ENCODE assay signal across 12 mouse cellular contexts in the genomic region with DNA sequence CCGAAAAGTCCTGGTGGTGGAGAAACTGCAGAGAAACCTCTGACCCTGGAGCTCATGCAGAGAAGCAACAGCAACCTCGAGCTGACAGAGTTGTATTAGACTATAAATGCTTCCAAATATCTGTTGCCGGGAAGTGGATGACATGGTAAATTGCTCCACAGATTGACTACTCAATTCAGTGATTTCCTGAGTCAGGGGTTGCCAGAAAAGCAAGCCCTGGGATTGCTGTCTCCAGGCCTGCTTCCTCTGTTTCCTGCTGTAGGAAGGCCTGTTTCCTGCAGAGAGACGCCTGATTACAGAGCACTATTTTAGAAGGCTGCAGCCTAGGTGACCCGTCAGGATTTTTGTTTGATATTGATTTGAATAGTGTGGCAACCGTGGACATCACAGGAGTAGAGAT. TPM values are rescaled to one million over a fixed set of nuclear protein-coding genes. Genes with fewer than 3 reads are reported as not detected.
A peak's percentile ranks its signal among the peaks of the same experiment; 100 is the strongest.
DNase-seq lines count a peak whose midpoint lies in the region; ATAC-seq and TF ChIP-seq lines count a peak whose summit lies in the region.
"Had no signal": no experiment of that assay in that cellular context is flagged by ENCODE, and none has a peak within 500 bp of the region (broad histone marks: within the 10 kb centered on the region; RNA-seq: fewer than 3 reads in every experiment).

No protein-coding gene starts in this region.

- 0 out of 2 replicates have a peak, but pooled peaks cover 4% of the 10 kb centered on the region for H3K4me1 ChIP-seq in embryonic facial prominence, embryonic 12.5 days
- H3K4me1 ChIP-seq in lung, postnatal 0 days (ENCODE audit: insufficient read depth, low read depth, low read length) = no peaks in the 10 kb centered on the region
- H3K4me1 ChIP-seq: hindbrain, embryonic 12.5 days had no signal

- H3K9ac ChIP-seq in embryonic facial prominence, embryonic 12.5 days = no peak overlapping the region
- no peak overlapping the region for H3K9ac ChIP-seq in lung, postnatal 0 days (replicated peaks; ENCODE audit: low read depth)
- H3K9ac ChIP-seq: hindbrain, embryonic 12.5 days had no signal

- no peak for ATAC-seq in embryonic facial prominence, embryonic 12.5 days (ENCODE audit: insufficient number of reproducible peaks, insufficient read depth, low FRiP score, low TSS enrichment)
- peak; percentile 90 for ATAC-seq in lung, postnatal 0 days

- H3K4me3 ChIP-seq in gastrocnemius, adult 2 months = no peak overlapping the region
- H3K4me3 ChIP-seq in embryonic facial prominence, embryonic 12.5 days = no peak overlapping the region
- H3K4me3 ChIP-seq in lung, postnatal 0 days (ENCODE audit: low read depth, low read length) = no peak overlapping the region
- H3K4me3 ChIP-seq: hindbrain, embryonic 12.5 days had no signal

- no peak for TF ChIP-seq CTCF in gastrocnemius, adult 2 months (IDR thresholded peaks at IDR 0.05)
- TF ChIP-seq CTCF in lung, postnatal 0 days (IDR thresholded peaks at IDR 0.05) = no peak

- no peak for DNase-seq in gastrocnemius, adult 2 months
- no peak for DNase-seq in gastrocnemius, postnatal 10 days
- DNase-seq in heart, postnatal 36 days = peak; percentile 25 to 30
- DNase-seq in lung, postnatal 0 days (ENCODE audit: low spot score) = peak; percentile 68
- no peak for DNase-seq in spleen, adult 12 weeks (ENCODE audit: low spot score)
- DNase-seq in spleen, postnatal 4 days (ENCODE audit: low spot score in 2 of 2) = no peak
- no peak for DNase-seq in frontal cortex, postnatal 10 days (ENCODE audit: low spot score in 2 of 2)
- DNase-seq: midbrain, embryonic 14.5 days had no signal

- H3K36me3 ChIP-seq in embryonic facial prominence, embryonic 12.5 days = no peaks in the 10 kb centered on the region
- H3K36me3 ChIP-seq in lung, postnatal 0 days (ENCODE audit: insufficient read depth, low read length) = no peaks in the 10 kb centered on the region
- H3K36me3 ChIP-seq: hindbrain, embryonic 12.5 days had no signal

- WGBS in embryonic facial prominence, embryonic 12.5 days = 33% methylated on average over 6 of the region's 6 CpGs
- 33% methylated on average over 6 of the region's 6 CpGs for WGBS in lung, postnatal 0 days

- no peak overlapping the region for H3K4me2 ChIP-seq in embryonic facial prominence, embryonic 12.5 days (replicated peaks)
- H3K4me2 ChIP-seq in lung, postnatal 0 days (replicated peaks; ENCODE audit: low read depth, low read length) = no peak overlapping the region
- H3K4me2 ChIP-seq: hindbrain, embryonic 12.5 days had no signal

- H3K9me3 ChIP-seq in embryonic facial prominence, embryonic 12.5 days = no peaks in the 10 kb centered on the region
- H3K9me3 ChIP-seq in lung, postnatal 0 days (ENCODE audit: low read length) = no peaks in the 10 kb centered on the region
- H3K9me3 ChIP-seq: hindbrain, embryonic 12.5 days had no signal

- peak overlapping the region; percentile 66 for H3K27ac ChIP-seq in gastrocnemius, adult 2 months
- 0 out of 2 replicates have a peak overlapping the region, but pooled peaks have one; percentile 23 for H3K27ac ChIP-seq in embryonic facial prominence, embryonic 12.5 days
- H3K27ac ChIP-seq in lung, postnatal 0 days (ENCODE audit: low read length) = 0 out of 2 replicates have a peak overlapping the region, but pooled peaks have one; percentile 45
- H3K27ac ChIP-seq: hindbrain, embryonic 12.5 days had no signal

- H3K27me3 ChIP-seq in embryonic facial prominence, embryonic 12.5 days = no peaks in the 10 kb centered on the region
- H3K27me3 ChIP-seq in lung, postnatal 0 days (replicated peaks; ENCODE audit: insufficient read depth, low read length) = no peaks in the 10 kb centered on the region
- H3K27me3 ChIP-seq: CH12.LX; hindbrain, embryonic 12.5 days had no signal

- peak; percentile 95 for TF ChIP-seq EP300 in lung, postnatal 0 days (IDR thresholded peaks at IDR 0.05)

- intact Hi-C loops in gastrocnemius, adult 2 months (cut with DNase I) = no loop called here
- intact Hi-C loops in heart, postnatal 36 days (cut with DNase I) = loop anchor here (5.0 kb wide), 5 partner anchors 52 to 447 kb away; no protein-coding TSS in a partner anchor

RNA-seq across cellular contexts. Expression of gene 1700020N01Rik, which starts 47.5 kb away (rescaled TPM):
- not detected for total RNA-seq in gastrocnemius, adult 2 months (2021)
- total RNA-seq in gastrocnemius, postnatal 10 days (2021) = not detected
- not detected in 2 replicates for polyA plus RNA-seq in embryonic facial prominence, embryonic 12.5 days (2016; fragmentation: Nextera tagmentation; extraction: Ambion mirVana)
- total RNA-seq in heart, postnatal 36 days (2021) = not detected
- 0.11 and 0.21 TPM in 2 replicates for polyA plus RNA-seq in lung, postnatal 0 days (2015; fragmentation: Nextera tagmentation; extraction: Ambion mirVana)
- total RNA-seq: CH12.LX had no signal
- polyA plus RNA-seq: hindbrain, embryonic 12.5 days; midbrain, embryonic 14.5 days; stomach, embryonic 16.5 days had no signal

Comparison
In these comparisons a context has a peak if more than half of its experiments do, and no peak if none do; other contexts are left out.
1. DNase-seq: peak in heart, postnatal 36 days (2 of 2) and lung, postnatal 0 days (single experiment); none in gastrocnemius, adult 2 months (single experiment), gastrocnemius, postnatal 10 days (single experiment), spleen, adult 12 weeks (single experiment), spleen, postnatal 4 days (0 of 2) and frontal cortex, postnatal 10 days (0 of 2).
2. Peak in every context shown above with its lines, with median percentiles within 50 percentile points of each other: H3K27ac ChIP-seq.